Mouse (Mus musculus): Measurements from ENCODE around the gene Pip5k1b.
"Not testable (repeated sequence)": the region's sequence is repeated elsewhere in the genome, so short reads cannot be mapped to it uniquely, and the experiment has no call there.

Gene Pip5k1b

GRCm38 (mm10) chr19:24555466-24555903, at the start of gene Pip5k1b:
Gene Pip5k1b (minus strand): TSS chr19:24555872.
- peak; percentile 72 for DNase-seq (ENCODE audit: inconsistent ontology term)

- DNase-seq (ENCODE audit: inconsistent ontology term), result no peak
Measured at GRCm38 (mm10) chr19:24604105-24604504, 48.4 kb upstream of the Pip5k1b start.

- no peak for DNase-seq (ENCODE audit: inconsistent ontology term)
Measured at GRCm38 (mm10) chr19:24603431-24603830, 47.8 kb upstream of the Pip5k1b start.

- no peak for DNase-seq (ENCODE audit: inconsistent ontology term)
Measured at GRCm38 (mm10) chr19:24586726-24587125, 31.1 kb upstream of the Pip5k1b start.

- no peak for DNase-seq (ENCODE audit: inconsistent ontology term)
Measured at GRCm38 (mm10) chr19:24585171-24585570, 29.5 kb upstream of the Pip5k1b start.

- DNase-seq (ENCODE audit: inconsistent ontology term), result no peak
Measured at GRCm38 (mm10) chr19:24583956-24584355, 28.3 kb upstream of the Pip5k1b start.

- DNase-seq (ENCODE audit: inconsistent ontology term), result no peak
Measured at GRCm38 (mm10) chr19:24576125-24576524, 20.5 kb upstream of the Pip5k1b start.

GRCm38 (mm10) chr19:24571756-24572181, 16.1 kb upstream of the Pip5k1b start:
- DNase-seq (ENCODE audit: inconsistent ontology term), result no peak

- DNase-seq (ENCODE audit: inconsistent ontology term), result no peak
Measured at GRCm38 (mm10) chr19:24570969-24571368, 15.3 kb upstream of the Pip5k1b start.

GRCm38 (mm10) chr19:24557456-24557855, 1.8 kb upstream of the Pip5k1b start:
- peak; percentile 45 for DNase-seq (ENCODE audit: inconsistent ontology term)

- peak; percentile 32 for DNase-seq (ENCODE audit: inconsistent ontology term)
Measured at GRCm38 (mm10) chr19:24556585-24556966, 904 bp upstream of the Pip5k1b start.

- peak; percentile 88 for DNase-seq (ENCODE audit: inconsistent ontology term)
Measured at GRCm38 (mm10) chr19:24555904-24556584, 372 bp upstream of the Pip5k1b start.

- DNase-seq (ENCODE audit: inconsistent ontology term), result no peak
Measured at GRCm38 (mm10) chr19:24554911-24555465, 684 bp downstream of the Pip5k1b start.

GRCm38 (mm10) chr19:24554425-24554824, 1.2 kb downstream of the Pip5k1b start:
- DNase-seq (ENCODE audit: inconsistent ontology term), result no peak

- DNase-seq (ENCODE audit: inconsistent ontology term), result peak; percentile 73
Measured at GRCm38 (mm10) chr19:24553291-24554075, 2.2 kb downstream of the Pip5k1b start.

- DNase-seq (ENCODE audit: inconsistent ontology term), result not testable (repeated sequence)
Measured at GRCm38 (mm10) chr19:24552641-24553040, 3.0 kb downstream of the Pip5k1b start.

GRCm38 (mm10) chr19:24551196-24551954, 4.3 kb downstream of the Pip5k1b start:
- DNase-seq (ENCODE audit: inconsistent ontology term), result no peak

- no peak for DNase-seq (ENCODE audit: inconsistent ontology term)
Measured at GRCm38 (mm10) chr19:24550778-24551177, 4.9 kb downstream of the Pip5k1b start.

- DNase-seq (ENCODE audit: inconsistent ontology term), result no peak
Measured at GRCm38 (mm10) chr19:24550016-24550415, 5.7 kb downstream of the Pip5k1b start.

GRCm38 (mm10) chr19:24548337-24548736, 7.3 kb downstream of the Pip5k1b start:
- DNase-seq (ENCODE audit: inconsistent ontology term), result no peak

GRCm38 (mm10) chr19:24546153-24546552, 9.5 kb downstream of the Pip5k1b start:
- DNase-seq (ENCODE audit: inconsistent ontology term), result no peak
